Mouse (Mus musculus): ENCODE measurements around the gene Serpine2.

Serpine2 gene

DNA sequence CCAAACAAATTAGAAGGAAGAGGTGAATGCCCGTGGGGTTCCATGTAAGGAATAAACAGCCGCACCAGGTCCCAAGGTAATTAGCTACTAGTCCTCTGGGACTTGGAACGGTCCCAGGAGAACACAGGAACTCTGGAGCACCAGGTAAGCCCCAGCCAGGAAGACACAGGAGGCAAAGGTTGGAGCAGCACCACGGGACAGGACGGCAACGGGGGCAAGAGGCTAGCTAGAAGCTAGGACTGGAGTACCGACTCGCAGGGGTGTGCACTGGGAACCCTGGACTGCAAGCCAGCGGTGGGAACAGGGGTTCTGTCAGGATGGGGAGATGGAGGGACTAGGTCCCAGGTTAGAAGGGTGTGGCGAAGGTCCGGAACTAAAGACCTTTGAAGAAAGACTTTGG lies 100.3 kb downstream of the Serpine2 start:
- in situ Hi-C loops (cut with MboI; ENCODE audit: unreplicated experiment in 2 of 2), result loop anchor here (25.0 kb wide), 5 partner anchors 627 to 1223 kb away; partner anchors contain the start of gene Dock10 (in 1 of the 2)

DNA sequence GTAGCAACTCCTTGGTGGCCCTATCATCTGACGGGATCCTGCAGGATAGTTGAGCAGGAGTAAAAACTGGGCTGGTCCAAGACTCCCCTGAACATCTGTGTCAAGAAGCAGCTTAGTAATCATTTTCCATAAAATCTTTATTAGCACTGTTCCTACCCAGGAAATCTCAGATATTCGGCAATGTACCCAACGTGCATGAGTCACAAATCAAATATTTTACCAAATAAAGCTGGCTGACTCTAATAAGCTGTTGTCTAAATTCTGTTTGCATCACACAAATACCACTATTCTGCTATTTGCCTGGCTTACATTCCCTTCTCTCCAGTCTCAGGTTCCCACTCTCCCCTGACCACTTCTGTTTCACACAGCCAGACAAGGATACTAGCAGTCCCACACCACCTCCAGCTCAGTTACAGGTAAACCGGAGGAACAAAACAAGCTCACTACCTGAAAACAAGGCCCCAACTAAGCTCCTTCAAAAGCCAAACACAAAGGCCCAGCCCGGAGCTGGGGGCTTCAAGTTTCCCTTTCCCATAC lies 101.5 kb downstream of the Serpine2 start:
- in situ Hi-C loops (cut with MboI; ENCODE audit: unreplicated experiment in 2 of 2), result loop anchor here (25.0 kb wide), 5 partner anchors 628 to 1222 kb away; partner anchors contain the start of gene Dock10 (in 1 of the 2)

DNA sequence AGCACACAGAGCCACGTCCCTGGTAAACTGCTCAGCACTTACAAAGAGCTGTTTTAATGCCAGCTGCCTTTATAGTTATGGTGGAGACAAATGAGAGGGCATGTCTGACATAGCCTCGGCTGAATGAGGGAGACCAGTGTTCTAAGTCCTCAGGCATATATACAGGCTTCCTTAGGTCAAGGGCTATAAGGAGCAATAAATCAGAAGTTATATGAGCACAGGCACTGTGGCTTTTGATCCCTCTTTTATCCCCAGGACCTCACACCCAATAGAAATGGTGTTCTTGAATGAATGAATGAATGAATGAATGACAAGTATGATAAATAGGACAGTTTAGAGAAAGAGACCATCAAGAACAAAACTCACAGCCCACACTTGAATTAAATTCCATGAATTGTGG lies 102.0 kb downstream of the Serpine2 start:
- in situ Hi-C loops (cut with MboI; ENCODE audit: unreplicated experiment in 2 of 2), result loop anchor here (25.0 kb wide), 5 partner anchors 628 to 1222 kb away; partner anchors contain the start of gene Dock10 (in 1 of the 2)

DNA sequence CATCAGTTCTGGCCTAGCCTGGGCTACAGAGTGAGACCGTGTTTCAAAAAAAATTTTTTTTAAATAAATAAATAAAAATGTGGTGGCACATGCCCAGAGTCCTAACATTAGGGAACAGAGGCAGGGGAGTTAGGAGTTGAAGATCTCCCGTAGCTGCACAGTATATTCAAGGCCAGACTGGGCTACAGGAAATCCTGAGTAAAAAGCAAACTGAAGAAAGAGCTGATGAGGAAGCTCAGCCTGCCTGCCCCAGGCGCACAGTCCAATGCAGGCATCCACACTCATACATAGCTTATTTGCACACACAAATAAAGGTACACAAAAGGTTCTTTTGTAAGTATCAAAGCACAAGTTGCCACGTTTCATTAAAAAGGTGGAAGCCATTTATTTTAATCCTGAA lies 103.4 kb downstream of the Serpine2 start:
- in situ Hi-C loops (cut with MboI; ENCODE audit: unreplicated experiment in 2 of 2), result loop anchor here (25.0 kb wide), 5 partner anchors 630 to 1220 kb away; partner anchors contain the start of gene Dock10 (in 1 of the 2)

DNA sequence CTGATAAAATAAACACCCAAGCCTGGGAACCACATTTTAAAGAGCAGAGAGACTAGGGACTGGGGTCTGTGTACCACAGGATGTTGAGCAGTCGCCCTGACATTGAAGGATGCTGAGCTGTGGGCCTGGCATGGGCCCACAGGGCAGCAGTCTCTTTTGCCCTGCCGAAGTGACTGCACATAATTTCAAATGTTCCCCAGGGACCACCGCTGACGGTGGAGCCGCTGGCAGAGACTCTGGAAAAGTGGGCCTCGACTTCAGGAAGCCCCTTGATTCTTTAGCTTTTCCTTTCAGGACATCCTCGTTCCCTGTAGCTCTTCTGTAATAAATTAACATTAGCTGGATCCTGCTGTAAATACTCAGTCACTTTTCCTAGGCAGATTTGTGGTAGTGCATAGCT lies 103.8 kb downstream of the Serpine2 start:
- in situ Hi-C loops (cut with MboI; ENCODE audit: unreplicated experiment in 2 of 2), result loop anchor here (25.0 kb wide), 5 partner anchors 630 to 1220 kb away; partner anchors contain the start of gene Dock10 (in 1 of the 2)

DNA sequence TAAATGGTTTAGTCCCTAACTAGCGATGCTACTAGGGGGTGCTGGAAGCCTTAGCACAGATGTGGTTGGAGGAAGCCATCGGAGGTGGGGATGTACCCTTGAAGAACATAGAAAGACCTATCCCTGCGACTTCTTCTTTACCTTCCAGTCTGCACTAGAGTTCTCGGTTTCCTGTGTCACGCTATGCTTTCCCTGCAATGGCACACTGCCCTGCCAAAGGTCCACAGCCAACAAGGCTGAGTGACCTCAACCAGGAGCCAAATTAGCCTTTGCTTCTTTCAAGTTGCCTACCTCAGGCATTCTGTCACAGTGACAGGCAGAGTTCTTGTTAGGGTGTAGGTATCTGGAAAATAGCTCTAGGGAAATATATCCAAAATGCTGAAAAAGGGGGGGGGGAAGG lies 104.6 kb downstream of the Serpine2 start:
- in situ Hi-C loops (cut with MboI; ENCODE audit: unreplicated experiment in 2 of 2), result loop anchor here (25.0 kb wide), 5 partner anchors 631 to 1219 kb away; partner anchors contain the start of gene Dock10 (in 1 of the 2)

DNA sequence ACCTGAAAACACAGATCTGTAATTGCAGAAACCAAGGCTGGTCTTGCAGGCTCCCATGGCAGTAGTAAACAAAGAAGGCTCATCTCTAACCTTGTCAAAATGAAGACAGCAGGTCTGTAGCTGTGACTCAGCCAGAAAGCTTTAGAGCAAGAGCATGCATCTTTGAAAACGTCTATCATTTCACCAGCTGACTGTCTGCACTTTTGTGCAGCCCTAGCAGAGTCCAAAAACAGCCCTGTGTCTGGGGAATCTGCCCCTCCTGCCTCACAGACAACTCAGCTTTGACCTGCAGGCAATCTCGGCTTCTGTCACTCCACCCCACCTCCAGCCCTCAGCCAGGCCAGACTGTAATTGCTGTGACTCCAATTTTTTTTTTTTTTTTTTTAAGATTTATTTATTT lies 105.6 kb downstream of the Serpine2 start:
- in situ Hi-C loops (cut with MboI; ENCODE audit: unreplicated experiment in 2 of 2), result loop anchor here (25.0 kb wide), 5 partner anchors 632 to 1218 kb away; partner anchors contain the start of gene Dock10 (in 1 of the 2)

DNA sequence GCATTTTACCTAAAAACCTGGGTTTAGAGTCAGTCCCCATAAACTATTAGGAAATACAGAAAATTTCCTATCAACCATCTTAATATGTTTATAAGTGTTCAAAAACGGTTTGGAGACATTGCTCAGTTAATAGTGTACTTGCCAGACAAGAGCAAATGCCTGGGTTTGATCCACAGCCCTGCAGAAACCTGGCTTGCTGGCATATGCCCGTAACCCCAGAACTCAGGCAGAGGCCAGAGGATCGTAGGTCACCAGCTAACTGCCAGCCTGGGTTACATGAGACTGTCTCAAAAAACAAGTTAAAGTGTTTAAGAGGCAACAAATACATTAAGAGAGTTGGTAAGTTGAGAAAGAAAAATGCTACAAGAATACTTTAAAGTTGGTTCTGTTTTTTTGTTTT lies 106.0 kb downstream of the Serpine2 start:
- in situ Hi-C loops (cut with MboI; ENCODE audit: unreplicated experiment in 2 of 2), result loop anchor here (25.0 kb wide), 5 partner anchors 632 to 1218 kb away; partner anchors contain the start of gene Dock10 (in 1 of the 2)

DNA sequence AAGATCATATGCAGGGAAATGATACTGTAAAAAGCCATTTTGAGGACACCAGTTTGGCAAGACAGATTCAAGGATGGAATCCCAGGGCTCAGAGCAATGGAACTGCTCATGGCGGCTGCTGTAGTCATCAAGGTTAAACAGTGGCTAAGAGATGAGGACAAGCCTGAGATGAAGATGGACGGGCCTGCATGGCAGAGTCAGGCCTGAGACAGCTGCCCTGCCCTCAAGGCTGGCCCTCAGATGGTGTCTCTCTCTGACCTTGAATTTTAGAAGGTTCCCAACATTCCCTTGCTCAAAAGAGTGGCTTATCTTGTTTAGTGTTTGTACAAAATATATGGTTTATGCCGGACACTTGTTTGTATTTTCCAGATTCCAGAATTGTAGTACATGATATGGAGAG lies 107.5 kb downstream of the Serpine2 start:
- in situ Hi-C loops (cut with MboI; ENCODE audit: unreplicated experiment in 2 of 2), result loop anchor here (25.0 kb wide), 5 partner anchors 634 to 1216 kb away; partner anchors contain the start of gene Dock10 (in 1 of the 2)

DNA sequence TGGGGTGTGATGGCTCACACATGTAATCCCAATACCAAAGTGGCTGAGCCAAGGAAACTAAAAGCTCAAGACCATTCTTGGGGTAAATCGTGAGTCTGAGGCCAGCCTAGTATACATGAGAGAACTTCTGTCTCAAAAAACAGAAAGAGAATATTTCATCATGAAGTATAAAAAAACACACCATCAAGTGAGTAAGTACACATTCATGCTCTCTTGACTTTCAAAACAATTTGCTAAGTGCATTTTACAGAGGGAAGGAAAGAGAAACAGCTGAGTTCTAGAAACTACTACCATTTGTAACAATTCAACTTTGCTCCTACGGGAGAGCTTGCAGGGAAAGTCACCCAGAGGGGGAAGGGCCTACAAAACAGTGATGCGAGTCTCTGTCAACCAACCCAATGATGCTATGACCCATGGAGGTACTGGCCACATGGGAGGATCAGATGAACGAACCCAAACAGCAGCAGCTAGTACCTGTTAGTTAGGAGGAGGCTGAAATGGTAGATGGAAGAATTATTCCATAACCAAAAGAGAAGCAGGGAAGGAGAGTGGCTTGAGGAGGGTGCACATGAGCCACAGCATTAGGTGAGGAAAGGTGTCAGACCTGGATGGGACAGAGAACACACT lies 108.2 kb downstream of the Serpine2 start:
- in situ Hi-C loops (cut with MboI; ENCODE audit: unreplicated experiment in 2 of 2), result loop anchor here (25.0 kb wide), 5 partner anchors 634 to 1216 kb away; partner anchors contain the start of gene Dock10 (in 1 of the 2)

DNA sequence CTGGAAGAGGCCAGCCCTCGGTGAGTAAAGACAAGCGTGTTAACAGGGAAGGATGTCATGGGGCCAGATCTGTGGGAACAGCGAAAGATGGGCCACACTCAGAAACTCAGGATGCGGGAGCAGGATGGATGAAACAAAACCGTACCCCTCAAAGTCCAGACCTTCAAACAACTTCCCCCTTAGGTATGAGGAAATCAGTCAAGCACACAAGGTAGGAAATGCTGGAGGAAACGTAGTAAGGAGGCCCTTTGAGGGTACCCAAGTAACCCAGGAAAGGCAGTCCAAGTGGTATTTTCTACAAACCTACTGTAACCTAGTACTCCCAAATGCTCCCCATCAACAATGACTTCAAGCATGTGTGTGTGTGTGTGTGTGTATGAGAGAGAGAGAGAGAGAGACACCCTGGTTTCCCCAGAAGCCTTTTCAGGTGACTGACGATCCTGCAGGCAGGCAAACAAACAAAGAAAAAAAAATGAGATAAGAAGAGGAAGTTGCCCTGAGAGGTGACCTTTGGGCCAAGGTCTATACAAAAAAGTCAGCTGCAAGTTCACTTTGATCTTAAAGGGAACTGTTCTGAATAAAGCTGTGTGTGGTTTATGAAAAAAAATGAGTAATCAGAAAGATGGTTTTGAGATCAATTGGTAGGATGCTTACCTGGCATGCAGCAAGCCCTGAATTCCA lies 108.8 kb downstream of the Serpine2 start:
- in situ Hi-C loops (cut with MboI; ENCODE audit: unreplicated experiment in 2 of 2), result loop anchor here (25.0 kb wide), 5 partner anchors 635 to 1215 kb away; partner anchors contain the start of gene Dock10 (in 1 of the 2)

DNA sequence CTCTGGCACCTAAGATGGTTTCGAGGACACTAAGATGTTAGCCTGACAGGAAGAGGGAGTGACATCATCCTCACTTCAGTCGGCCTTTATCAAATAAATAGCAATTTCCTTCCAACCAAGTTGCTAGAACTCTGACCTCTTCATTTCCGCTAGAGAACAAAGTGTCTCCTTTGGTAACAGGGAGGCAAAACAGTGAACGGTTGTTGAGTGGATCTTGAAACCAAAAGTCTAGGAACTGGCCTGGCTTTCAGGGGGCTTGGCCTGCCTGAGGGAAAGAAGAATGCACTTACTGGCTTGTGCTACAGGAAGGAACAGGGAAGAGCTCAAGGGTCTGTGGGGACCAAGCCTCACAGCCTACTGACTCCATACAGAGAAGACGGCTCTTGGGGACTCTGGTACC lies 109.8 kb downstream of the Serpine2 start:
- in situ Hi-C loops (cut with MboI; ENCODE audit: unreplicated experiment in 2 of 2), result loop anchor here (25.0 kb wide), 5 partner anchors 636 to 1214 kb away; partner anchors contain the start of gene Dock10 (in 1 of the 2)

DNA sequence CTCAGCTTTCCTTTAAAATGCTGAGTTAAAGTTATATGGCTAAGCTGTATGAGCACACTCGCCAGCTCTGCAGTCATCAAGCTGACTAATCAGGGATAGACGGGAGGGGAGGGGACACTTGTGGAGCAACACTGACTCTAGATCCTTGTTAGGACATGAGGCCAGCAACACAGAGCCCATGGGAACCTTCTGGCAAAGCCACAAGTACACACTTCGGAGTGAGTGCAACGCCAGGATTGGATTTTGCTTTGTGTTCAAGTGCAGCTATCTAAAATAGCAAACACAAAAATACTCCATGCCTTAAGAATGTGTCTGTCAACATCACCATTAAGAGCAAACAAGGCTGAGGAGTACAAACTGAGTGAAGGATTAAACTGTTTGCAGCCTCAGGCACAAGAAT lies 114.9 kb downstream of the Serpine2 start:
- in situ Hi-C loops (cut with MboI; ENCODE audit: unreplicated experiment in 2 of 2), result no loop called here
